Mouse (Mus musculus) bone marrow, adult 2 months (tissue): Measurements from ENCODE around the gene Commd9.

Experiments used
- CTCF ChIP-seq: fragments of 200-500 bp; IDR thresholded peaks from 2 replicates; pipeline ENCODE4 v1.5.1; 2011; ENCODE audit warnings: low read length, control low read depth; ENCODE audit not compliant: control insufficient read depth, insufficient read depth
- POLR2A ChIP-seq: fragments of 200-500 bp; IDR thresholded peaks from 2 replicates; pipeline ENCODE4 v1.6.1; 2011; ENCODE audit warnings: low read depth, mild to moderate bottlenecking, control low read depth, low read length, borderline replicate concordance; ENCODE audit not compliant: control insufficient read depth

GRCm38 (mm10) chr2:101860920-101861485, 25.0 kb upstream of the Commd9 start:
- TF ChIP-seq POLR2A: no peak
- TF ChIP-seq CTCF: no peak
